Mouse (Mus musculus) CH12.LX (cell line): ENCODE measurements around the gene Gng12. TPM values are rescaled to one million over a fixed set of nuclear protein-coding genes. Genes with fewer than 3 reads are reported as not detected.
A peak's percentile ranks its signal among the peaks of the same experiment; 100 is the strongest.

Experiments used
- DNase-seq: peaks from one replicate; pipeline ENCODE4 v3.0.0-alpha.2; 2013; ENCODE audit errors: extremely low read depth
- H3K27ac ChIP-seq: 2 replicates; pipeline ENCODE4 v1.5.1; 2012; ENCODE audit warnings: low read depth, mild to moderate bottlenecking, control low read depth, moderate library complexity; ENCODE audit not compliant: insufficient read depth
- H3K27me3 ChIP-seq: replicated peaks from 2 replicates; pipeline ENCODE3; 2012; ENCODE audit warnings: inconsistent platforms
- H3K36me3 ChIP-seq, 2 experiments: replicated peaks in 1 of 2; 2 replicates each; pipeline versions ENCODE3 to v1.6.1; 2012; ENCODE audit warnings: inconsistent platforms in 1 of 2, low read length in 1 of 2, mild to moderate bottlenecking in 1 of 2, mixed read lengths in 1 of 2, moderate library complexity in 1 of 2; ENCODE audit not compliant: control insufficient read depth in 1 of 2, insufficient read depth in 1 of 2
- H3K4me1 ChIP-seq, 2 experiments: 2 replicates each; pipeline ENCODE4 v1.6.1; 2012; ENCODE audit warnings: inconsistent platforms in 1 of 2, moderate library complexity in 1 of 2; ENCODE audit not compliant: insufficient read depth in 2 of 2, control insufficient read depth in 1 of 2
- H3K4me2 ChIP-seq: 2 replicates; pipeline ENCODE4 v1.6.1; 2012; ENCODE audit warnings: low read depth, mild to moderate bottlenecking, control low read depth; ENCODE audit not compliant: poor library complexity, insufficient read depth, severe bottlenecking
- H3K4me3 ChIP-seq, 3 experiments: fragments of 150-350 bp in 1 of 3; sonication (generic) in 1 of 3; replicated peaks in 1 of 3; 2 replicates each; pipeline versions ENCODE3 to v1.5.1; 2011 to 2012; ENCODE audit warnings: low read depth in 2 of 3, low read length in 2 of 3, mild to moderate bottlenecking in 2 of 3, moderate library complexity in 2 of 3, control low read depth in 1 of 3, improper control_type of control experiment in 1 of 3, inconsistent platforms in 1 of 3, mixed read lengths in 1 of 3; ENCODE audit not compliant: poor library complexity in 1 of 3
- H3K79me2 ChIP-seq: replicated peaks from 2 replicates; pipeline ENCODE4 v1.6.1; 2012; ENCODE audit warnings: mild to moderate bottlenecking, moderate library complexity; ENCODE audit not compliant: control insufficient read depth, poor library complexity, insufficient read depth, severe bottlenecking; ENCODE audit errors: extremely low read depth
- H3K9ac ChIP-seq: 2 replicates; pipeline ENCODE4 v1.6.1; 2012; ENCODE audit warnings: low read depth, mild to moderate bottlenecking, control low read depth, moderate library complexity; ENCODE audit not compliant: insufficient read depth
- H3K9me3 ChIP-seq: replicated peaks from 2 replicates; pipeline ENCODE3; 2012; ENCODE audit warnings: low read length, inconsistent platforms, mixed read lengths
- BHLHE40 ChIP-seq: IDR thresholded peaks from 2 replicates; pipeline ENCODE4 v1.6.1; 2011; ENCODE audit warnings: mild to moderate bottlenecking, low read depth, low read length, improper control_type of control experiment
- CHD1 ChIP-seq: IDR thresholded peaks from 2 replicates; pipeline ENCODE4 v1.6.1; 2012; ENCODE audit warnings: low read depth, low read length, improper control_type of control experiment, inconsistent platforms
- CHD2 ChIP-seq: IDR thresholded peaks from 2 replicates; pipeline ENCODE4 v1.6.1; 2011; ENCODE audit warnings: low read length, improper control_type of control experiment
- CTCF ChIP-seq, 2 experiments: IDR thresholded peaks in 1 of 2; conservative IDR thresholded peaks in 1 of 2; 2 replicates each; pipeline ENCODE4 v1.5.1; 2011 to 2012; ENCODE audit warnings: low read depth in 2 of 2, low read length in 2 of 2, improper control_type of control experiment in 1 of 2, inconsistent platforms in 1 of 2, mild to moderate bottlenecking in 1 of 2, moderate library complexity in 1 of 2
- E2F4 ChIP-seq: IDR thresholded peaks from 2 replicates; pipeline ENCODE4 v1.6.1; 2011; ENCODE audit warnings: low read depth, low read length, improper control_type of control experiment; ENCODE audit not compliant: insufficient replicate concordance
- ELF1 ChIP-seq: IDR thresholded peaks from 2 replicates; pipeline ENCODE4 v1.6.1; 2014; ENCODE audit warnings: low read depth, mild to moderate bottlenecking, inconsistent platforms, low read length, improper control_type of control experiment
- EP300 ChIP-seq: IDR thresholded peaks from 2 replicates; pipeline ENCODE4 v1.6.1; 2011; ENCODE audit warnings: low read length, improper control_type of control experiment
- ETS1 ChIP-seq: conservative IDR thresholded peaks from 2 replicates; pipeline ENCODE4 v1.6.1; 2012; ENCODE audit warnings: low read depth, mild to moderate bottlenecking, inconsistent platforms, low read length, improper control_type of control experiment, moderate library complexity
- GABPA ChIP-seq: IDR thresholded peaks from 2 replicates; pipeline ENCODE4 v1.6.1; 2012; ENCODE audit warnings: low read depth, low read length, improper control_type of control experiment, inconsistent platforms; ENCODE audit not compliant: insufficient replicate concordance
- HCFC1 ChIP-seq: IDR thresholded peaks from 2 replicates; pipeline ENCODE4 v1.6.1; 2012; ENCODE audit warnings: low read depth, mild to moderate bottlenecking, inconsistent platforms, low read length, improper control_type of control experiment
- IRF4 ChIP-seq: IDR thresholded peaks from 2 replicates; pipeline ENCODE4 v1.6.1; 2014; ENCODE audit warnings: low read depth, mild to moderate bottlenecking, inconsistent platforms, low read length, improper control_type of control experiment
- JUN ChIP-seq: IDR thresholded peaks from 2 replicates; pipeline ENCODE4 v1.6.1; 2011; ENCODE audit warnings: low read depth, mild to moderate bottlenecking, low read length, improper control_type of control experiment, moderate library complexity; ENCODE audit not compliant: insufficient read depth
- JUND ChIP-seq: conservative IDR thresholded peaks from 2 replicates; pipeline ENCODE4 v1.6.1; 2011; ENCODE audit warnings: low read depth, low read length, improper control_type of control experiment
- MAFK ChIP-seq: IDR thresholded peaks from 2 replicates; pipeline ENCODE4 v1.6.1; 2011; ENCODE audit warnings: low read length, improper control_type of control experiment; ENCODE audit not compliant: insufficient replicate concordance
- MAX ChIP-seq: IDR thresholded peaks from 2 replicates; pipeline ENCODE4 v1.6.1; 2011; ENCODE audit warnings: low read length, improper control_type of control experiment
- MEF2A ChIP-seq: IDR thresholded peaks from 2 replicates; pipeline ENCODE4 v1.6.1; 2014; ENCODE audit warnings: low read depth, mild to moderate bottlenecking, inconsistent platforms, low read length, improper control_type of control experiment, borderline replicate concordance
- MXI1 ChIP-seq: IDR thresholded peaks from 2 replicates; pipeline ENCODE4 v1.6.1; 2011; ENCODE audit warnings: mild to moderate bottlenecking, low read depth, low read length, improper control_type of control experiment
- MYC ChIP-seq: IDR thresholded peaks from 2 replicates; pipeline ENCODE4 v1.6.1; 2011; ENCODE audit warnings: low read depth, mild to moderate bottlenecking, improper control_type of control experiment, low read length
- NELFE ChIP-seq: IDR thresholded peaks from 2 replicates; pipeline ENCODE4 v1.6.1; 2011; ENCODE audit warnings: low read depth, low read length, improper control_type of control experiment
- NRF1 ChIP-seq: IDR thresholded peaks from 2 replicates; pipeline ENCODE4 v1.6.1; 2014; ENCODE audit warnings: low read depth, mild to moderate bottlenecking, inconsistent platforms, low read length, improper control_type of control experiment, moderate library complexity
- POLR2A ChIP-seq: IDR thresholded peaks from 2 replicates; pipeline ENCODE4 v1.6.1; 2011; ENCODE audit warnings: low read depth, mild to moderate bottlenecking, improper control_type of control experiment, low read length
- POLR2AphosphoS2 ChIP-seq: IDR thresholded peaks from 2 replicates; pipeline ENCODE4 v1.6.1; 2011; ENCODE audit warnings: low read depth, low read length, improper control_type of control experiment
- RAD21 ChIP-seq: IDR thresholded peaks from 2 replicates; pipeline ENCODE4 v1.6.1; 2011; ENCODE audit warnings: low read depth, mild to moderate bottlenecking, low read length, improper control_type of control experiment, moderate library complexity
- SIN3A ChIP-seq: IDR thresholded peaks from 2 replicates; pipeline ENCODE4 v1.6.1; 2012; ENCODE audit warnings: low read length, improper control_type of control experiment, inconsistent platforms
- SMC3 ChIP-seq: IDR thresholded peaks from 2 replicates; pipeline ENCODE4 v1.6.1; 2011; ENCODE audit warnings: low read depth, low read length, improper control_type of control experiment
- TBP ChIP-seq: conservative IDR thresholded peaks from 2 replicates; pipeline ENCODE4 v1.6.1; 2011; ENCODE audit warnings: low read depth, low read length, improper control_type of control experiment
- UBTF ChIP-seq: IDR thresholded peaks from 2 replicates; pipeline ENCODE4 v1.6.1; 2012; ENCODE audit warnings: low read depth, mild to moderate bottlenecking, inconsistent platforms, low read length, improper control_type of control experiment, moderate library complexity
- USF1 ChIP-seq: IDR thresholded peaks from 2 replicates; pipeline ENCODE4 v1.6.1; 2014; ENCODE audit warnings: low read depth, mild to moderate bottlenecking, inconsistent platforms, low read length, improper control_type of control experiment
- ZKSCAN1 ChIP-seq: IDR thresholded peaks from 2 replicates; pipeline ENCODE4 v1.6.1; 2012; ENCODE audit warnings: low read depth, inconsistent platforms, low read length, improper control_type of control experiment, borderline replicate concordance
- ZMIZ1 ChIP-seq: IDR thresholded peaks from 2 replicates; pipeline ENCODE4 v1.6.1; 2012; ENCODE audit warnings: low read depth, mild to moderate bottlenecking, inconsistent platforms, low read length, improper control_type of control experiment
- dilution Hi-C: fragments of 300-500 bp; cut with MboI; formaldehyde crosslinking; loops from 2 replicates; pipeline ENCODE4 v1.14.3; 2020; ENCODE audit warnings: low sequenced_read_pairs; ENCODE audit not compliant: extremely low pct_unique_long_range_greater_than_20kb, extremely low pct_ligation_motif_present
- in situ Hi-C: fragments of 300-500 bp; cut with MboI; formaldehyde crosslinking; loops from 3 replicates; pipeline ENCODE4 v1.14.3; 2019; ENCODE audit warnings: low sequenced_read_pairs, low pct_ligation_motif_present, low pct_unique_long_range_greater_than_20kb, mixed read lengths
- polyA plus RNA-seq: library from polyadenylated mRNA; unstranded; fragments of >175 nt; gene quantifications from 2 replicates; pipeline ENCODE4 v1.2.1, GENCODE M21; 2012; ENCODE audit warnings: low read depth; ENCODE audit not compliant: insufficient read length
- total RNA-seq, 2 experiments: library from RNA; depleted of rRNA; stranded (reverse); fragments of 300-350 nt in 1 of 2; fragments of >200 nt in 1 of 2; gene quantifications; 2 replicates each; pipeline ENCODE4 v1.2.3; 2012 to 2014

Gng12 gene
- total and polyA plus RNA-seq, 3 experiments = 3.9 to 20.8 (median 12.2) TPM

DNA sequence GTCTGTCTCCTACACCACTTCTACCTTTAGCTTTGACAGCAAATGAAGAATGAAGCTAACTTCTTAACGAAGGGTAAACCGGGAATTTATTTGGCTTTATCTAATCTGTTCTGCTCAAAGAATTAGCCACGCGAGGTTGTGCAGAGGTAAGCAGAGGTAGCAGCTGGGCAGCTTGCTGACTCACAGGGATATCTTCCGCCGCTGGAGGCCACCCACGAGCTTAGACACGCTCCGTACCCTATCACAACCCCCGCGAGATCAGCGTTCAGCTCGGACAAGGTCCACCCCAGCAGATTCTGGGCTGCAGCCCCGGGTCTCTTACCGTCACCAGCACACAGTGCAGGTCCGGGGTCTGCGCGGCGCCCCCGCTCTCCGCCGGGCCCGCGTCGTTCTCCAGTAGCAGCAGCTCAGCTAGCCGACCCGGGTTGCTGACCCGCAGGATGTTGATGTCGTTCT, 140.2 kb downstream of the Gng12 start:
- no peaks in the 10 kb centered on the region; the same call in 1 of the 2 replicates for H3K79me2 ChIP-seq
- peak; percentile 80 for DNase-seq
- H3K27ac ChIP-seq = peak overlapping the region; percentile 88
- H3K9ac ChIP-seq = peak overlapping the region; percentile 98
- peaks cover 5 to 26% of the 10 kb centered on the region in 2 experiments for H3K4me1 ChIP-seq
- no peaks in the 10 kb centered on the region for H3K9me3 ChIP-seq
- peak overlapping the region; percentile 65; the same call in 1 of the 2 replicates for H3K4me2 ChIP-seq
- peaks cover 4 to 7% of the 10 kb centered on the region in 2 experiments for H3K36me3 ChIP-seq
- dilution Hi-C loops (no loop called here), in situ Hi-C loops (no loop called here)
- no peaks in the 10 kb centered on the region for H3K27me3 ChIP-seq
- no peak for TF ChIP-seq ZKSCAN1
- TF ChIP-seq SMC3 = peak; percentile 63
- peak; percentile 12; the same call in 1 of the 2 replicates for TF ChIP-seq HCFC1
- TF ChIP-seq CHD1 = no peak; the same call in 1 of the 2 replicates
- no peak for TF ChIP-seq E2F4
- no peak for TF ChIP-seq ZMIZ1
- TF ChIP-seq MXI1 = peak; percentile 66
- TF ChIP-seq MEF2A = 0 out of 2 replicates have a peak, but pooled peaks have one; percentile 9
- peak; percentile 45; the same call in 1 of the 2 replicates for TF ChIP-seq POLR2A
- peak; percentile 87 for TF ChIP-seq CHD2
- TF ChIP-seq POLR2AphosphoS2 = no peak; the same call in 1 of the 2 replicates
- peak; percentile 44; the same call in 1 of the 2 replicates for TF ChIP-seq MAFK
- peak; percentile 61 for TF ChIP-seq SIN3A
- 0 out of 2 replicates have a peak, but pooled peaks have one; percentile 44 for TF ChIP-seq MYC
- TF ChIP-seq CTCF (conservative IDR thresholded peaks at IDR 0.05 in 1 of 2, IDR thresholded peaks at IDR 0.05 in 1 of 2; ENCODE audit: low read depth in 2 of 2, low read length in 2 of 2) = peak in 1 of 2 experiments; percentile 70; a peak in 2 of 4 replicates
- 0 out of 2 replicates have a peak, but pooled peaks have one; percentile 16 for TF ChIP-seq NELFE
- peak; percentile 64 for TF ChIP-seq RAD21
- TF ChIP-seq MAX = peak; percentile 45; the same call in 1 of the 2 replicates
- TF ChIP-seq IRF4 = peak; percentile 33; the same call in 1 of the 2 replicates
- TF ChIP-seq TBP = peak; percentile 65; the same call in 1 of the 2 replicates
- TF ChIP-seq BHLHE40 = 0 out of 2 replicates have a peak, but pooled peaks have one; percentile 41
- peak overlapping the region; percentile 41 to 99 (median 86) for H3K4me3 ChIP-seq

DNA sequence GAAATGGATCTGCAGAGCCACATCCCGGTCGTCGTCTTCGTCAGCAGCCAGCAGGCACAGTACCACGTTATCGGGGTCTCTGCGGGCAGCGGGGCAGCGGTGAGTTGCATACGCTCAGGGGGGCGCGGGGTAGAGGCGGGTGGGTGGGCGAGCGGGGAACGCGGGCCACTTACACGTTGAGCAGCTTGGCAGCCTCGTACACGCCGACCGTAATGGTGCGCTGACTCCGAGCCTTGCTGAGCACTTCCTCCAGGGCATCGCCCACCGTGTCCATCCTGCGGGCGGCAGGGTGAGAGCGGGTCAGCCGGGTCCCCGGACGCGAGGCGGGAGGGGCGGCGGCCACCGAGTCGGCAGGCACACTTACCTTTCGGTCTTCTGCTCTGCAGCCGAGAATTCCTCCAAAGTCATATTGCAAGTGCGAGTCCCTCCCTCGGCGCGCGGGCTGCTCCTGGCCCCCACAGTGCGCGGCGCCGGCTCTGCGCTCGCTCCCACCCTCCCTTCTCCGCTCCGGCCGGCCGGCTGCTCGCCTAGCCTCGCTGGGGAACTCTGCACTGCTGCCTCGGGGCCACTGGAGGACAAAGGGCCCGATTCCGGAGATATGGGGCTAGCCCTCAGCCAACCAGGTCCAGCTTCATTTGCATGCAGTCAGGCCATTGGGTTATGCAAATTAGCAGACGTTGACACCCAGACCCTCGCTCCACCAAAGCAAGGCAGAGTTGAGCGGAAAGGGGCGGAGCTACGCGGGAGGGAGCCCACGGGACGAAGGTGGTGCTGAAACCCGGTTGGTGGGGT, 140.8 kb downstream of the Gng12 start, which contains the start of gene Gadd45a:
Gene Gadd45a, minus strand, starts transcription at position 621 of the 792 bp plus-strand sequence.
- H3K9me3 ChIP-seq = no peaks in the 10 kb centered on the region
- H3K27me3 ChIP-seq = no peaks in the 10 kb centered on the region
- H3K4me2 ChIP-seq = peak within 1 kb of the TSS; percentile 65
- peaks cover 4 to 7% of the 10 kb centered on the region in 2 experiments for H3K36me3 ChIP-seq
- H3K79me2 ChIP-seq = no peaks in the 10 kb centered on the region; the same call in 1 of the 2 replicates
- H3K9ac ChIP-seq = peak within 1 kb of the TSS; percentile 98
- dilution Hi-C loops (no loop called here), in situ Hi-C loops (no loop called here)
- H3K27ac ChIP-seq = peak within 1 kb of the TSS; percentile 88
- DNase-seq = peak; percentile 98
- peaks cover 5 to 24% of the 10 kb centered on the region in 2 experiments for H3K4me1 ChIP-seq
- peak within 1 kb of the TSS; percentile 41 to 99 (median 86) for H3K4me3 ChIP-seq
- no peak for TF ChIP-seq JUND
- no peak for TF ChIP-seq JUN
- peak; percentile 95 for TF ChIP-seq TBP
- TF ChIP-seq POLR2AphosphoS2 = peak; percentile 93
- TF ChIP-seq ELF1 = peak; percentile 56
- no peak; the same call in 1 of the 2 replicates for TF ChIP-seq USF1
- 0 out of 2 replicates have a peak, but pooled peaks have one; percentile 18 for TF ChIP-seq NRF1
- peak; percentile 71 for TF ChIP-seq MEF2A
- 0 out of 2 replicates have a peak, but pooled peaks have one; percentile 77 for TF ChIP-seq CHD1
- peak; percentile 99 for TF ChIP-seq POLR2A
- peak; percentile 45; the same call in 1 of the 2 replicates for TF ChIP-seq CHD2
- TF ChIP-seq UBTF = peak; percentile 100
- TF ChIP-seq GABPA = no peak
- TF ChIP-seq ETS1 = peak; percentile 35
- TF ChIP-seq SMC3 = no peak
- no peak for TF ChIP-seq EP300
- TF ChIP-seq E2F4 = no peak
